Mouse (Mus musculus) spleen, adult 12 weeks (tissue): ENCODE data around the gene Rpl27a.

Experiments
- DNase-seq: peaks from one replicate; pipeline ENCODE4 v3.0.0; 2022; ENCODE audit warnings: low spot score

The Rpl27a gene

DNA sequence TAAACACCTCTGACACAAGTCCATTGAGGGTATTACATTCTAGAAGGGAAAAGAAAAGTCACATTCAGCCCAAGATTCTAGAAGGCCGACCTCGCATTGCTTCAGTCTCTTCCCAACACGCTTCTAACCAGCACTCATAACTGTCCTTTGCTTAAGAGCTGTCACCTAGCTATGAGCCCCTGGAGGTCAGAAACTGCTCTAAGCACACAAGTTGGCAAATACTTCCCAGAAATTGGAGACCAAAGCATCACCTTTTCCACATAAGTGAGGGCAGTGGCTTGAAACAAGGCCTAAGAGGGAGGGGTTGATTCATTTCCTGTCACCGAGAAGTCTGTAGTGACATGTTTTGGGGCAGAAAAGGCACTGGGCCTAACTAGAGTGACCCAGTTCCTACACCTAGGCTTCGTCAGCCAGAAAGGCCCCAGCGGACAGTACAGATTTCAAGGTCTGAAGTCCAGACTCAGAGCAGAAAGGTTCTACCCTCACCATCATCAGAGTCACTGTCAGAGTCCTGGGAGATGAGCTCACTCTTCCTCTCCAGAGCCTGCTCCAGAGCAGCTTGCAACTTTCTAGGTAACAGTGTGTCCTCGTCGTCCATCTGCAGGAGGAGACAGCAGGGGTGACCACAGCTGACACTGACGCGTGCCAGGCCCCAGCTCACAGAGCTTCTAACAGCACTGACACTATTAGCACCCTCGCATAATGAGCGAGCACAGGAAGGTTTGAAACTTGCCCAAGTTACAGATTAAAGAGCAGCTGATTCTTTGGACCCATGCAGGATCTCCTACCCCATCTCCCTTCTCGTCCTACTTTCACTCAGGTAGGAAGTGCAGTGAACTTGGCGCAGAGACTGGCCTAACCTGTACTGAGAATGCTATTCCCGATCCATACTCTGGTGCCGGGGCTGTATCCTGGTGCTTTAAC is 7.1 kb downstream of the Rpl27a start:
- DNase-seq = no peak

- no peak for DNase-seq
Measured at GRCm38 (mm10) chr7:109527536-109527935, 8.6 kb downstream of the Rpl27a start.

DNA sequence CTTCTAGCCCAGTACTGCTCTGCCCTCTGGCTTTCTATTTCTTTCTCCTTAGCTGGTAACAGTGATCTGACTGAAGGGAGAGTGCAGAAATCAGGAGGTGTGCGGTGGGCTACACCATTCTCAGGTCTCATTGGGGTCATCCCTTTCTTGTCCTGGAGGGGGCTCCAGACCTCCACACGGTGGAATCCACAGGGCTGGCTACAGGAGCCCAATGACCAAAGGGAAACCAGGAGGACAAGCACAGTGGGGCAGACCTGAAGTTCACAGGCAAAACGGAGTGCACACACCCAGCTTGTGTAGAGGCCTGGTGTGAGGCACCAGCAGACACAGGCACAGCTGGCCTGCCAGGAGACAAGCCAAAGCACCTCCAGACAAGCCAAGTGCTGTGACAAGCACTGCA is 9.4 kb downstream of the Rpl27a start:
- no peak for DNase-seq

- DNase-seq = no peak
Measured at GRCm38 (mm10) chr7:109529741-109530140, 10.8 kb downstream of the Rpl27a start.

GRCm38 (mm10) chr7:109531501-109531900 is 12.6 kb downstream of the Rpl27a start:
- DNase-seq = no peak

DNA sequence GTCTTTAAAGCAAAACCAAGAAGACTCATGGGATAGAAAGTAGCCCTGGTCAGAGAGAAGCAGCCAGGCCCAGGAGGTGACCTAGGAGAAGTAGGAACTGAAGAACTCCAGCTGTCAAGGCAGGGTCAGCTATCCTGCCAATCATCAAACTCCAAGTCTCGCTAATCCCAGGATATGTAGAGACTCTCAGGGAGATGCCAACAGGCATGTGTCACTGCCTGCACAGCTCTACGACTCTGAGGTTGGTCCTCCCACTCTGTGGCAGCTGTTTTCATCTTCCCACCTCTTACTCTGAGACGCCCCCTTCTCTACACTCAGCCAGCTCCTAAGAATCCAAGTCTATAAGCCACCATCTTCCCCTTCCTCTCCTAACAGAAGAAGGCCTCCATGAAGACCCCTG is 13.7 kb downstream of the Rpl27a start:
- no peak for DNase-seq

DNA sequence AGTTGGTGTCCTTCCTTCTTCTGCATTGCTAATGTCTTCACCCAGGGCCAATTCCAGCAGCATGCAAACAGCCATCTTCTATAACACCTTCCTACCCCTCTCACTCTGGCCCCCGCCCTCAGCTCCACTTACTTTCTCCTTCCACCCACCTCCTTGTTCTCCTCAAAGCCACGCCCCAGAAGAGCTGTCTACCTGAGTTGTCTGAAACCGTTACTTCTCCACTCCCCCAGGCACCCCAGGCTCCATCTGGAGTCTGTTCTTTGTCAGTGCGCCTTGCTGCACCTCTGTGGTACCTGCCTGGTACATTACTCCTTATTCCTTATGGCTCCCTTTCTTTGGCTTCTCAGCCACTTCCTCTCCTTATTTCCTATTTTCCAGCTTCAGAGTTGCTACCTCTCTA is 14.2 kb downstream of the Rpl27a start:
- no peak for DNase-seq

GRCm38 (mm10) chr7:109533888-109534287 is 14.9 kb downstream of the Rpl27a start:
- no peak for DNase-seq

DNA sequence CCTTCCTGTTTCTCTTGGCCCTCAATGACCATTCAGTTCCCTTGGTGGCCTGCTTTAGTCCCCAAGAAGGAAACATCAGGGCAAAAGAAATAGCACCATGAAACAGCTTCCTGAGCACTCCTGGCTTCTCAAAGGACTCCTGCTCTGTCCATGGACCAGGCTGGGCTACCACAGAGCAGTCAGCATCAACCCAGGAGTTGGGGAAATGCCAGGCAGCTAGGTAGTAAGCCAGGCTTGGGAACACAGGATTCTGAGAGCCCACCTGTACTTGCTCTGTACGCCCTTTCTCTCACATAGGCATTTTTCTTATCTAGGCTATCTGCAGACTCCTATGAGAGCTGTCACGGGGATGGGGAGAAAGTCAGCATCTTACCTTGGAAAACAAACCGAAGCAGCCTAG is 16.0 kb downstream of the Rpl27a start:
- no peak for DNase-seq

DNA sequence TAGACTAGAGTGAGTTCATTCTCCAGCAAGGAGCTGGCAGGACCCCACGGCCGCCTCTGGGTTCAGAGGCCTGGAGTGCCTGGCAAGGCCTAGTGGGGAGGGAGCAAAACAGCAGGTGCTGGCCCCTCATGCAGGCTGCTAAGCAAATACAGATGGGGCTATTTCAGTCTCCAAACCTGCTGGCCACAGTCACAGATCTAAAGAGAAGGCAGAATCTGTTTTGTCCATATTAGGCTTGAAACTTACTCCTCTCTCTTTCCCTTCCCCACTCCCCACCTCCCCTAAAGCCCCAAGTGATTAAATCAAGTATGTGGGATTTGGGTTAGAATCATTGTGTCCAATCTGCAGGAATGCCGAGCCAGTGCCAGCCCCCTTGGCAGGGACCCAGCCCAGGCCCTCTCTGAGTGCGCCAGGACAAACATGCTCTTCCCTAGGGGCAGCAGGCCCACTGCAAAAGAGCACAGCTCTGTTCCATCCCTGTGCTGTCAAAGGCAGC is 17.6 kb downstream of the Rpl27a start:
- DNase-seq = no peak

DNA sequence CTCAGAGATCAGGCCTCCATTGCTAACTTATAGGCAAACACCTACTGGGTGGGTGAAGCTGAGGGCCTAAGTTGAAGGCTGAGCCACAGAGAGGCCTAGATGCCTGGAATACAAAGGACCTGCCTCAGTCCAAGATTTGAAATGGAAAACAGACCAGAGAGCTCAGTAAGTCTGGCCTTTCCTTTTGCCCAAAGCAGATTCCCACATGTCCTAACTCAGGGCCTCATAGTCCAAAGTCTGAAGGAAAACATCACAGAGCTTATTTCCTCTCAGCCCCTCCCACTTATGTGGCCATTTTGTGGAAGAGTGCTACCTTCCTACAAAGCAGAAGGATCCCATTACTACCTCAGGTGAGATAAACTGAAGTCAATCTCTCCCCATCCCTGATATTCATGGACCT is 22.0 kb downstream of the Rpl27a start:
- no peak for DNase-seq

- no peak for DNase-seq
Measured at GRCm38 (mm10) chr7:109541609-109542363, 22.8 kb downstream of the Rpl27a start.

DNA sequence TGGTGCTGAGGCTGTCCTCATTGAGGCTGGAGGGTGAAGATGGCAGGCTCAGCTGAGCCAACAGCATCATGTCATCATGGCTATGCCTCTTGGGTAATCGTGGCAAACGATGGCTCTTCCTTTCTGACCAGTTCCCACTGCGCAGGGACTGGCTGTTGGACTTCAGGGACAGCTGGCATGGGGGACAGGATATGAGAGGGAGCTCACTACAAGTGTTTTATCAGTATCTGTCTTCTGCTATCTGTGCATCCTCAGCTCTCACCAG is 23.3 kb downstream of the Rpl27a start:
- no peak for DNase-seq

GRCm38 (mm10) chr7:109544792-109545191 is 25.8 kb downstream of the Rpl27a start:
- DNase-seq = no peak

DNA sequence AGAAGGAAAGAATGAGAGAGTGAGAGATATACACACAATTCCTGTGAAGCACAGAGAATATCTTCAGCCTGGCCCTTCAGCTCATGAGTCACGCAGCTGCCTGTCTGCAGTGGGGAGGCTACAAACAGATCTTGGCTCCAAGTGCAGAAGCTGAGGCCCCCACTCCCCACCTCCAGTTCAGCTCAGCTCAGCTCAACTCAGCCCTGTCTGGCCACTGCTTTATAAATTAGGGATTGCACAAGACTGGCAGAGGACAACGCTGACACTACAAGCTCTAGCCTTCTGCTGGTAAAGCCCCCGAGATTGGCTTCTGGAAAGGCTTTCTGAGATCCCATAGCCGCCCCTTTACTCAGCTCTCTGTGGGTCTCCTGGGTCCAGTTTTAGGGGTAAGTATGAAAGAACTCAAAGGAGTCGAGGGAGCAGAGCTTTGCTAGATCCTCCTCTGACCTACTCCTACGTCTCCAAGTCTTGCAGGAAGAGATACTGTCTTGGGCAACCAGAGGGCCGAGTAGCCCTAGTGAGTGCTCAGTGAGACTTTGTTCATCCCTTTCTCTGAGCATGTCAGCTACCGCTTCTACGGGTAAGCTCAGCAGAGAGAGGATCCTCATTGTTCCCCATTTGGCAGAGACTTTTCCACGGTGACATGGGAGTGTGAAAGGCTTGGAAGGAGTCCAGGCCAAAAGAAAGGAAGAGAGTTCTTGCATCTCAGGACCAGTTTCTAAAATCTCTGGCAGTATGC is 26.5 kb downstream of the Rpl27a start:
- no peak for DNase-seq

GRCm38 (mm10) chr7:109546186-109546585 is 27.2 kb downstream of the Rpl27a start:
- no peak for DNase-seq

- DNase-seq = no peak
Measured at GRCm38 (mm10) chr7:109546726-109547125, 27.8 kb downstream of the Rpl27a start.

DNA sequence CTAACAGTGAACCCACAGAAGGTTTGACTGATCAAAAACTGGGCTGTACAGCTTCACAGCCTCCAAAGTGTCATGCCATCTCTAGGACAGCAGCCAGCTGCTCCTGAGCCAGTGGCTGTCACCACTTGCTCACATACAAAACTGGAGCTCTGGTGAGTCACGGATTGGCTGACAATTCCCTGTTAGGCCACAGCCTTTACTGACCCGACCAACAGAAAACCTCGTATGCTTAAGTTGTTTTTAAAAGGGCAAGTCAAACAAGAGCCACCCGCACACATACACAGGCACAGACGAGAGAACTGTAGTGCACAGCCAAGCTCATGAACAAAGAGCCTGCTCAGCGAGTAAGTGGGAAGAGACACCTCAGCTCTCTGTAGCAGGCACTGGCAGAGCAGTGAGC is 40.6 kb downstream of the Rpl27a start:
- no peak for DNase-seq

- DNase-seq = no peak
Measured at GRCm38 (mm10) chr7:109561466-109562153, 42.7 kb downstream of the Rpl27a start.

DNA sequence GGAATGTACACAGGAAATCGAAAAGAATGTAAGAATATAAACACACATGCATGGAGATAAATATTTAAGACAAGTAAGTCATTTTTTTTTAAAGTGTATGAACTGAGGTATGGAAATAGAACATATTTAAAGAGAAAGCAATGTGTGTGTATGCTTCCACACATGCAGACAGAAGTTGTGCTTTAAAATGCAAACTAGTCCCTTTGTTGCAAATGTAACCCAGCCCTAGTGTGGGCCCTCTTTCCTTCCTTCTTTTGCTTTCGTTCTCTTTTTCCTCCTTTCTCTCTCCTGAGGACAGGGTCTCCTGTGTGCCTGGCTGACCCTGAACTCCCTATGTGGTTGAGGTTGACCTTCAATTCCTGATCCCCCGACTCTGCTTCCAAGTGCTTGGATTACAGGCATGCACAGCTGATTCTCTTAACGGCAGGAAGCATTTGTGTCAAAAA is 43.2 kb downstream of the Rpl27a start:
- no peak for DNase-seq

GRCm38 (mm10) chr7:109562676-109563075 is 43.7 kb downstream of the Rpl27a start:
- DNase-seq = no peak

DNA sequence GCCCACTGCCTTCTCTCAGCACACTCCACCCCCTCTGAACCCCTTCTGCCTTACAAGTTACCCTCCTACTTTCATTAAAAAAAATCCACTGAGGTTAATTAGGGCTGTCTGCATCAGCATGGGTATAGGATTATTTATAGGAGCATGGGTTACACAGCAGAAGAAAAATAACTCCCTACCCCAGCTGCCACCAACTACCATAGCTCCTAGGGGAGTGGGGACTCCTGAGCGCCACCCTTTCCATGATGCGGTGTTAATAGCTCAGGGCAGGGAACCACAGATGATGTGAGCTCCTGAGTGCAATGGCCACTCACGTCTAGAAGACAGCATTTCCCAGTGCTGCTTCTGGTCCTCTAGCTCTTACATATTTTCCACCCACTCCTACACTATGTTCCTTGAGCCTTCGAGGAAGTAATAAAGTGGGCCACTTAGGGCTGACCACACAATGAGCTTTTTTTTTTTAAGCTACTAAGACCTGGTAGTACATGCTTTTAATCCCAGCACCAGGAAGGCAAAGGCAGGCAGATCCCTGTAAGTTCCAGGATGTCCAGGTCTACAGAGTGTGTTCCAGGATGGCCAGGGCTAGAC is 44.9 kb downstream of the Rpl27a start:
- DNase-seq = no peak
